Mouse (Mus musculus): ENCODE measurements around the gene Tmem260. TPM values are rescaled to one million over a fixed set of nuclear protein-coding genes. Genes with fewer than 3 reads are reported as not detected.

Gene Tmem260
- polyA plus RNA-seq, 3 experiments from 2014 or later: 8.7 to 18.2 (median 17.1) TPM

DNA sequence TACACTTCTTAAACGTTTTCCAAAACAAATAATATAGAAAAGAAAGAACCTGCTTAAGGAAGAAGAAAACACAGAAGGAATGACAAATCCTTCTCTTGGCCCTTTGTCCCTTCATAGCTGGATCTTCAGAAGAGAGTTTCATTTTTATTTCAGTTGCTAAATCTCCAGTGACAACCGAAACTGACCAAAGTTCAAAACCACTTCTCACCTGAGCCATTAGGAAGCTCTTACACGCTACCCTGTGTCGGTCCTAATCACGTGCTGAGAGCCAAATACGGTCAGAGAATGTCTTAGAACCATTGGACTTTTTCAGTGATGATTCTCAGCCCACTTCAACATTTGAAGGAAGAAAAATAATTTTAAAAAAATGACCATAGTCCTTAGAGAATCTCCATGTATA is 36.8 kb downstream of the Tmem260 start:
- no peak for ATAC-seq

GRCm38 (mm10) chr14:48493896-48494295 is 48.0 kb downstream of the Tmem260 start:
- no peak for ATAC-seq

DNA sequence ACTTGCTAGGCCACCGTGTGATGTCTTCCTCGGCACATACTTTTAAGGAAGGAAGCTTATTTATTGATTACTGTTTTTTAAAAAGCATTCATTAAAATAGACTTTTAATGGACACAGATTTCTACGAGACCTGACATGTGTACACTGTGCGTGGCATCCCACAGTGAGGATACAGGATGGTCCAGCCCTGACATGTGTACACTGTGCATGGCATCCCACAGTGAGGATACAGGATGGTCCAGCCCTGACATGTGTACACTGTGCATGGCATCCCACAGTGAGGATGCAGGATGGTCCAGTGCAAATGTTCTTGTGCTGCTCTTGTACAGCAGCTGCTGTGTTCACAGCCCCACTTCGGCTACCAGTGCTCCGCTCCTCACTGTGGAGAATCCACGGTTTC is 56.6 kb downstream of the Tmem260 start:
- no peak for ATAC-seq

DNA sequence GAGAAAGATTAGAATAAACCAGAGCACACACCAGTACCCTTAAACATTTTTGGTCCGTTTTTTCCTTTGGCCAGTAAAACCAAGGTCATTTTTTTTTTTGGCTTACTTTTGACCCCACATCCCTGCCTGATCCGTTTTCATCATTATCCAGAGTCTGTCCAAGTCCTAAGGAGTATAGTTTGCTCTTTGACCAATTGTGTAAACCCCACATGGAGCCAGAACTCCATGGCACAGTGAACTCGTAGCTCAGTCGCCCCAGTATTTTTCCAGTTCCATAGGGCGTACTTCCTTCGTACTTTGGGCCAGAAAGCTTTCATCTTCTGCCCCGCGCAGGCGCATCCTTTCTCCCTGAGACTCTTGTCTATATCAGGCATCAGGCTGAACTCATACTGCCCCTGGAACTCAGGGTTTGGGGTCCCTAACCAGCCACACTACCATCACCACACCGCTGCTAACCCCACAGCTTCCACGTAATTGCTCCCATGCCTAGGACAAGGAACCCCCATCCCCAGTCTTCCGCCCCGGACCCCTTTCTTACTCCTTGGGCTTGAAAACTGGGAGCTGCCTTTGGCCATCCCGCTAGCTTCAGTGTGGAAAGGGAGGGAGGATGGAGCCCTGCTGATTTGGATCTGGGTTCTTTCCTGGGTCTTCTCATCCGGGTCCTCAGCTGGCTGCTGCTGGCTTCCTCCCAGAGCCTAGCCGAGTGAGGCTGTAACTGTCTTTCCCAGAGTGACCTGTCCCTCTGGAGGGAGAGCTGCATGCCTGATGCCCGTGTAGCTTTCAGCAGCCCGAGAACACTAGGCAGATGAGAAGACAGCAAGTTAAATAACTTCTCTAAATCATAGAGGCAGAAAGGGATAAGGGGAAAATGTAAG is 58.0 kb downstream of the Tmem260 start:
- ATAC-seq: no peak

GRCm38 (mm10) chr14:48504566-48504950 is 58.6 kb downstream of the Tmem260 start:
- no peak for ATAC-seq

DNA sequence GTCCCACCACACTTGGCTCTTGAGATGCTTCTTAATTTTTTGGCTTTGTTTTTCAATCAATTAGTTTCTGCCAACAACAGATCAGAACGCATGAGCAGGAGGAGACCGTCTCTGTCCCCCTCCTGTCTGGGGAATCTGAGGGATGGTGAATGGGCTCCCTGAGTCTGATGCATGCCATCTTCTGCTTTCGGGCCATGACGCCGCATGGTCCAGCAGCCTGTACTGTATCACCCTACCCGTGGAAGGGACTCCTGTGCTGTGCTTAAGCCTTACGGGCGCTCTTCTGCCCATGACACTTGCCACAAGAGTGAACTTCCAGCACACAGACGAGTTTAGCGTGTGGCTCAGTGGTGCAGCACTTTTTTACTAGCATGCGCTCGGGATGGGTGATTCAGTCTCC is 59.7 kb downstream of the Tmem260 start:
- ATAC-seq: no peak

DNA sequence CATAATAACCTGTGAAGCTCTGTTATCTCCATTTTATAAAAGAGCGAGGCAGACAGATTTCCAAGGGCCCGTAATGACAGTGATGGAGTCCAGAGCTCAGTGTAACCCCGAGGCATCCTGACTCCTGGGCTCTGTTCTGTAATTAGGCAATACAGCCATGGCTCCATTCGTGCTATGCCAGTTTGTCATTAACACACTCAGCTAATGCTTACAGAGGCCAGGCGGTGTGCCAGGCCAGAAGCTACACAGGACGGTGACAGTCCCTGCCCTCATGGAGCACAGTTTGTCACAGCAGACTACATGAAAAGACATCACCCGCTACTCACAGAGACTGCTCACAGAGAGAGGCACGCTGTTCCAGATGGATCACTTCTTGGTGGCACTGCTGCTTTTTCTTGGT is 61.5 kb downstream of the Tmem260 start:
- no peak for ATAC-seq

GRCm38 (mm10) chr14:48509131-48509530 is 63.2 kb downstream of the Tmem260 start:
- no peak for ATAC-seq

GRCm38 (mm10) chr14:48513098-48513823 is 67.3 kb downstream of the Tmem260 start:
- no peak for ATAC-seq

DNA sequence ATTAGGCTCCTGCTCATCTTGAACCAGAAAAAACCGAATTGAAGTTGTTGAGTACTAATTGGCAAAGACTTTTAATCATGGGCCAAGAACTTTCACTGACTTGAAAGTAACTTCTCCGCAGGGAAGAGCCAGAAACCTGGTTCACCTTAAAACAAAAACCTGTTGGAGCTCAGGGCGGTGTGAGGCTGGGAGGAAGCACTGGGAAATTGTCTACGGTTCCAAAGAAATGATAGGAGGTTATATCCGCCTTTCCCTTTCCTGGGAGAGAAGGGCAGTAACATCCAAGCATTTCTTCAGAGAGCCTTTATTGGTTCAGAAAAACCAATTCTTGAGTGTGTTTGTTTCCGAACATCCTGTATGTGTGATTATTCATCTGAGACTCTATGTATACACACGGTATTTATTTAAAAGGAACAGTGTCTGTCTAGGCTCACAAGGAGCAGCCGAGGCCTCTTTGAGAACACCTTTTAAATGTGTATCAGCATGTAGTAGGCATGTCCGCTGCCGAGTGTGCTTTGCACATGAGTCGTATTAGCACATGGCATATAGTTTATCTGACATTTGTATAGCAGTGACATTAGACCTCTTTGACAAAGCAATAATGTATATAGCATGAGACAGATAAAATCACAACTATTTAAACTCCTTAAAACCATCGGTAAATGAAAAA is 68.0 kb downstream of the Tmem260 start:
- no peak for ATAC-seq

DNA sequence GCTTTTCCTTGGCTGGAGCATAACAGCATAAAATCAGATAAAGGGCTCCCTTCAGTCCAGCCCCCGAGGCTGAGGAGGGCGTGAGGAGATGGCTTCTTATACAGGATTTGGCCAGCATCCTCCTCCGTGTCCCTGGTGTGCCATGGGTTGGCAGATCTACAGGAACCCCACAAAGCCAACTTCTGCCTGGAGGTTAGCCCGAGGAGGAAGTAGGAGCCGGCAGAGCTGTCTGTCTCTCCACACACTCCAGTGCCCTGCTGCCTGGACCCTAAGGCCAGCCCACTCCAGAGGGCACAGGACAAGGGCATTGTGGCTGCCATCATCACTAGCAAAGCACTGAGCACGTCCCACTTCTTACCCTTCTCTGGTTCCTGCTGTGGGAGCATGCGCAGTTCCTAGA is 68.7 kb downstream of the Tmem260 start:
- ATAC-seq: no peak

- ATAC-seq: no peak
Observed at GRCm38 (mm10) chr14:48515538-48515937, 69.6 kb downstream of the Tmem260 start.

DNA sequence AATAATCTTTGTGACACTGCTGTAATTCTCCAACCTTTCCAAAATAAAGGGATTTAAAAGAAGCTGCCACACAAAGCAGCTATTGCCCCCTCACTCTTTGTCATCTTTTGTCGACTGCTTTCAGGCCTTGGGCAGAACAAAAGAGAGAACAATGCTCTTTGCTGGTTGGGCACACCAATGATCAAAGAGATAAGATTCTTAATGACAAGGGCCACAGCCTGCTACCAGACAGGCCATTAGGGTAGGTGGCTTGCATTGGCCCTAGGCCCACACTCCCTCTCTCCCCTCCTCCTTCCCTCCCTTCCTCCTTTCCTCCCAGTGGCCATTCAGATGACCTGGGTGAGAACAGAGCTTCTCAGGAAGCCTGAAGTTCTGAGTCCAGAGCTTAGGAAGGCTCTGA is 77.4 kb downstream of the Tmem260 start:
- no peak for ATAC-seq

DNA sequence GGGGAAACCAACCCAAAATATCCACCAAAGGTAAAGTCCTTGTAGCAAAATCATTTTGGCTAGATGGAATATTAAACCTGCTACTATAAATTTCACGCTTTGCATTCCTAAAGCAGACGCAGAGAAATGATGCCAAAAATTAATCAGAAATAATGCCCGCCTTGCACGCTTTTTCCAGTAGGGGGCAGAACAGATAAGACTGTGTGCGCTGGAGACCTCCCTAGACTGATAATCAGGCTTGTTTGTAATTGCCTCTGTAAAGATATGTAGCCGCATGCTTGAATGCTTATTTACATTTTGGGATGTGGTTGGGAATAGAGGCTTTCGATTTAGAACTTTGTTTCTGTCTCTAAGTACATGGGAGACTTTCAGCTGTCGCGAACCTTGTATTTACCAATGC is 78.2 kb downstream of the Tmem260 start:
- no peak for ATAC-seq

DNA sequence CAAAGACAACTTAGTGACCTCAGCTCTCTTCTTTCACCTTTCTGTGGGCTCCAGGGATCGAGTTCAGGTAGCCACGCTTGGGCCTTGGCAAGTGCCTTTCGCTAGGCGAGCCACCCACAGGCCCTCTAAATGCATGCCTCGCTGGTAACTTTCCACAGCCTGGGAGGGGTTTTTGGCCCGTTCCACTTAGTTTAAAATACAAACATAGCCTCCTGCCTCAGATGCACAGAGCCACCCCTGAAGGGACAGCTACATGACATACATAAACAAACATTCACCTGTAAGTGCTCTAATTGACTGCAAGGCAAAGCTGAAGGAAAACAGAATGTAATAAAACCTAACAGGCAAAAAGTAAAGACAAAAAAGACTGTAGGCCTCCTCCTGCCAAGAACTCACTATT is 79.1 kb downstream of the Tmem260 start:
- ATAC-seq: no peak

GRCm38 (mm10) chr14:48530629-48531028 is 84.7 kb downstream of the Tmem260 start:
- ATAC-seq: no peak

DNA sequence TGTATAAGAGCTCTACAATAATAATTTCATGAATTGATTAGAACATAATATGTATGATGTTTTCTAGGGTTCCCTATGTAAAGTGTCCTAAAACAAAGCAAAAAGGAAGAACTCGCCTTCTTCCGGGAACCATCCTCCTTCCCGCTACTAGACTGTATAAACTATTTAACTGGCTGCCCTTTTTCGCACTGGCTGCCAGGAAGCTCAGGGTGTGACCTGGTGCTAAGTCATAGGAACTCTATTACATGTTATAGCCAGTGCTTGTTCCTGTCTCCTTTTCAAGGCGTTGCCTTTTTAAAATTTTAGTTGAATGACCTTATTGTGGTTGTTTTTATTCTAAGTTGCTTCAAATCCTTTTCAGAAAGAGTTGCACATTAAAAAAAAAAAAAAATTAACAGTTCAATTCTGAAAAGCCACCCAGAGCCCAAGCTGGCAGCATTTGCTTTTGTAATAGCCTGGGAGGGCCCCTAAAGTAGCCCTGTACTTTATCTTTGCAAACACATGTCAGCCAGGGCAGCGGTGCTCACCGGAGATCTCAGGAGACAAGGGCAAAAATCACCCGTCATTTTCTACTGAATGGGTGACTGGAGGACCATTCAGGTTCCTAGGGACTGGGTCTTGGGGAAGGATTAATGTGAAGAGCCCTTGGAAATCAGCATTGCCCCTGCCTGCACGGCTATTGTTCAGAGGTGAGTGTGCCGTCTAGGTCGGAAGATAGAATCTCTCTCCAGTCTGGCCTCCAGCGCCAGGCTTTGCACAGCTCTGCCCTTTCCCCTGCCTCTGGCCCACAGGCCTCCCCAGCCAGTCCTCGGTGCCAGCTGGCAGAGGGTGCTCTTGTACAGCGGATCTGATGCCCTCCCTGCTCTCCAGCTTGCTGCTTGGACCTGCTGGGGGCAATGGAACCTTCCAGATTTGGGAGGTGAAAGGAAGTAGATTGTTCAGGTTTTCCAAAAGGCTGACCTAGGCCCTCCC is 92.2 kb downstream of the Tmem260 start:
- no peak for ATAC-seq

- no peak for ATAC-seq
Observed at GRCm38 (mm10) chr14:48545166-48545565, 99.2 kb downstream of the Tmem260 start.

GRCm38 (mm10) chr14:48546009-48546408 is 100.1 kb downstream of the Tmem260 start:
- no peak for ATAC-seq

DNA sequence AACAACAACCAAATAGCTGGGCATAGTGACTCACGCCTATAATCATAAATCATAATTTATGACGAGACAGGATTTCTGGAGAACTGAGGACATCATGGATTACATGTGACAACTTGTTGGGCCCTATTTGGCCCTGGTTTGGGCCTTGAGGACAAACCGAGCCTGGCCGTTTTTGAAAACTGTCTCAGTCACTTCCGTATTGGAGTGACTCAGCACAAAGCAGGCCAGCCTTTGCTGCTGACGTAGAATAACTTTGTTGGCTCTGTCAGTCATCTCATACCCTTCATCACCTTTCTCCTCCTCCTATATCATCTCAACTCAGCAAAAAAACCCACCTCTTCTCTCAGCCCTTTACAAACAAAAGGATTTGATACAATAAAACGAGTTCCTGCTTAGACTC is 103.8 kb downstream of the Tmem260 start:
- no peak for ATAC-seq

- no peak for ATAC-seq
Observed at GRCm38 (mm10) chr14:48553216-48553615, 107.3 kb downstream of the Tmem260 start.

DNA sequence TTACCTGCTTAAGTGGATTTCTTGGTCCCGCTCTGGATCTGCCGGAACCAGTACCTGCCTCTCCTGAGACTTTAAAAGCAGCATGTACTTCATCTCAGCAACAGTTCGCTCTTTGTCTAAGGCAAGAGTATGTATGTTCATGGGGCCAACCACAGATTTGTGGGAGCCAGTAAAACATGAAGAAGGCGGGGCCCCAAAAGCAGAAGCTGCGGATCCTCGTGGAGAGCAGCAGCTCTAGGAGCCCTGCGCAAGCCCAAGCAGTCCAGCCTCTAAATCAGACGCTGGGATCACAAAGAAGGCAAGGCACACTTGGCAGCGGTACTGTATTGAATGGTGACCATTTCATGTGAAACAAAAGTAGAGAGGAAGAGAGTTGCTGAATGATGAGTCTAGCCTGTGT is 107.8 kb downstream of the Tmem260 start:
- ATAC-seq: no peak
